Mouse (Mus musculus) CH12.LX (cell line): Measurements from ENCODE around the gene Ovca2. TPM values are rescaled to one million over a fixed set of nuclear protein-coding genes. Genes with fewer than 3 reads are reported as not detected.
"Not testable (repeated sequence)": the region's sequence is repeated elsewhere in the genome, so short reads cannot be mapped to it uniquely, and the experiment has no call there.

Experiments
- DNase-seq: peaks from one replicate; pipeline ENCODE4 v3.0.0-alpha.2; 2013; ENCODE audit errors: extremely low read depth
- H3K27ac ChIP-seq: 2 replicates; pipeline ENCODE4 v1.5.1; 2012; ENCODE audit warnings: low read depth, mild to moderate bottlenecking, control low read depth, moderate library complexity; ENCODE audit not compliant: insufficient read depth
- H3K27me3 ChIP-seq: replicated peaks from 2 replicates; pipeline ENCODE3; 2012; ENCODE audit warnings: inconsistent platforms
- H3K36me3 ChIP-seq, 2 experiments: replicated peaks in 1 of 2; 2 replicates each; pipeline versions ENCODE3 to v1.6.1; 2012; ENCODE audit warnings: inconsistent platforms in 1 of 2, low read length in 1 of 2, mild to moderate bottlenecking in 1 of 2, mixed read lengths in 1 of 2, moderate library complexity in 1 of 2; ENCODE audit not compliant: control insufficient read depth in 1 of 2, insufficient read depth in 1 of 2
- H3K4me1 ChIP-seq, 2 experiments: 2 replicates each; pipeline ENCODE4 v1.6.1; 2012; ENCODE audit warnings: inconsistent platforms in 1 of 2, moderate library complexity in 1 of 2; ENCODE audit not compliant: insufficient read depth in 2 of 2, control insufficient read depth in 1 of 2
- H3K4me2 ChIP-seq: 2 replicates; pipeline ENCODE4 v1.6.1; 2012; ENCODE audit warnings: low read depth, mild to moderate bottlenecking, control low read depth; ENCODE audit not compliant: poor library complexity, insufficient read depth, severe bottlenecking
- H3K4me3 ChIP-seq, 3 experiments: fragments of 150-350 bp in 1 of 3; sonication (generic) in 1 of 3; replicated peaks in 1 of 3; 2 replicates each; pipeline versions ENCODE3 to v1.5.1; 2011 to 2012; ENCODE audit warnings: low read depth in 2 of 3, low read length in 2 of 3, mild to moderate bottlenecking in 2 of 3, moderate library complexity in 2 of 3, control low read depth in 1 of 3, improper control_type of control experiment in 1 of 3, inconsistent platforms in 1 of 3, mixed read lengths in 1 of 3; ENCODE audit not compliant: poor library complexity in 1 of 3
- H3K79me2 ChIP-seq: replicated peaks from 2 replicates; pipeline ENCODE4 v1.6.1; 2012; ENCODE audit warnings: mild to moderate bottlenecking, moderate library complexity; ENCODE audit not compliant: control insufficient read depth, poor library complexity, insufficient read depth, severe bottlenecking; ENCODE audit errors: extremely low read depth
- H3K9ac ChIP-seq: 2 replicates; pipeline ENCODE4 v1.6.1; 2012; ENCODE audit warnings: low read depth, mild to moderate bottlenecking, control low read depth, moderate library complexity; ENCODE audit not compliant: insufficient read depth
- H3K9me3 ChIP-seq: replicated peaks from 2 replicates; pipeline ENCODE3; 2012; ENCODE audit warnings: low read length, inconsistent platforms, mixed read lengths
- BHLHE40 ChIP-seq: IDR thresholded peaks from 2 replicates; pipeline ENCODE4 v1.6.1; 2011; ENCODE audit warnings: mild to moderate bottlenecking, low read depth, low read length, improper control_type of control experiment
- CHD1 ChIP-seq: IDR thresholded peaks from 2 replicates; pipeline ENCODE4 v1.6.1; 2012; ENCODE audit warnings: low read depth, low read length, improper control_type of control experiment, inconsistent platforms
- CHD2 ChIP-seq: IDR thresholded peaks from 2 replicates; pipeline ENCODE4 v1.6.1; 2011; ENCODE audit warnings: low read length, improper control_type of control experiment
- E2F4 ChIP-seq: IDR thresholded peaks from 2 replicates; pipeline ENCODE4 v1.6.1; 2011; ENCODE audit warnings: low read depth, low read length, improper control_type of control experiment; ENCODE audit not compliant: insufficient replicate concordance
- ELF1 ChIP-seq: IDR thresholded peaks from 2 replicates; pipeline ENCODE4 v1.6.1; 2014; ENCODE audit warnings: low read depth, mild to moderate bottlenecking, inconsistent platforms, low read length, improper control_type of control experiment
- EP300 ChIP-seq: IDR thresholded peaks from 2 replicates; pipeline ENCODE4 v1.6.1; 2011; ENCODE audit warnings: low read length, improper control_type of control experiment
- HCFC1 ChIP-seq: IDR thresholded peaks from 2 replicates; pipeline ENCODE4 v1.6.1; 2012; ENCODE audit warnings: low read depth, mild to moderate bottlenecking, inconsistent platforms, low read length, improper control_type of control experiment
- IRF4 ChIP-seq: IDR thresholded peaks from 2 replicates; pipeline ENCODE4 v1.6.1; 2014; ENCODE audit warnings: low read depth, mild to moderate bottlenecking, inconsistent platforms, low read length, improper control_type of control experiment
- JUND ChIP-seq: conservative IDR thresholded peaks from 2 replicates; pipeline ENCODE4 v1.6.1; 2011; ENCODE audit warnings: low read depth, low read length, improper control_type of control experiment
- KAT2A ChIP-seq: IDR thresholded peaks from 2 replicates; pipeline ENCODE4 v1.6.1; 2012; ENCODE audit warnings: low read length, improper control_type of control experiment, inconsistent platforms; ENCODE audit not compliant: insufficient replicate concordance
- MAX ChIP-seq: IDR thresholded peaks from 2 replicates; pipeline ENCODE4 v1.6.1; 2011; ENCODE audit warnings: low read length, improper control_type of control experiment
- MAZ ChIP-seq: IDR thresholded peaks from 2 replicates; pipeline ENCODE4 v1.6.1; 2012; ENCODE audit warnings: low read depth, mild to moderate bottlenecking, inconsistent platforms, low read length, improper control_type of control experiment, moderate library complexity
- MXI1 ChIP-seq: IDR thresholded peaks from 2 replicates; pipeline ENCODE4 v1.6.1; 2011; ENCODE audit warnings: mild to moderate bottlenecking, low read depth, low read length, improper control_type of control experiment
- POLR2A ChIP-seq: IDR thresholded peaks from 2 replicates; pipeline ENCODE4 v1.6.1; 2011; ENCODE audit warnings: low read depth, mild to moderate bottlenecking, improper control_type of control experiment, low read length
- RAD21 ChIP-seq: IDR thresholded peaks from 2 replicates; pipeline ENCODE4 v1.6.1; 2011; ENCODE audit warnings: low read depth, mild to moderate bottlenecking, low read length, improper control_type of control experiment, moderate library complexity
- SIN3A ChIP-seq: IDR thresholded peaks from 2 replicates; pipeline ENCODE4 v1.6.1; 2012; ENCODE audit warnings: low read length, improper control_type of control experiment, inconsistent platforms
- TBP ChIP-seq: conservative IDR thresholded peaks from 2 replicates; pipeline ENCODE4 v1.6.1; 2011; ENCODE audit warnings: low read depth, low read length, improper control_type of control experiment
- TCF12 ChIP-seq: IDR thresholded peaks from 2 replicates; pipeline ENCODE4 v1.6.1; 2014; ENCODE audit warnings: low read depth, mild to moderate bottlenecking, inconsistent platforms, low read length, improper control_type of control experiment
- UBTF ChIP-seq: IDR thresholded peaks from 2 replicates; pipeline ENCODE4 v1.6.1; 2012; ENCODE audit warnings: low read depth, mild to moderate bottlenecking, inconsistent platforms, low read length, improper control_type of control experiment, moderate library complexity
- ZC3H11A ChIP-seq: IDR thresholded peaks from 2 replicates; pipeline ENCODE4 v1.6.1; 2012; ENCODE audit warnings: low read depth, mild to moderate bottlenecking, inconsistent platforms, low read length, improper control_type of control experiment
- ZKSCAN1 ChIP-seq: IDR thresholded peaks from 2 replicates; pipeline ENCODE4 v1.6.1; 2012; ENCODE audit warnings: low read depth, inconsistent platforms, low read length, improper control_type of control experiment, borderline replicate concordance
- ZMIZ1 ChIP-seq: IDR thresholded peaks from 2 replicates; pipeline ENCODE4 v1.6.1; 2012; ENCODE audit warnings: low read depth, mild to moderate bottlenecking, inconsistent platforms, low read length, improper control_type of control experiment
- ZNF384 ChIP-seq: IDR thresholded peaks from 2 replicates; pipeline ENCODE4 v1.6.1; 2012; ENCODE audit warnings: low read depth, low read length, improper control_type of control experiment, inconsistent platforms
- dilution Hi-C: fragments of 300-500 bp; cut with MboI; formaldehyde crosslinking; loops from 2 replicates; pipeline ENCODE4 v1.14.3; 2020; ENCODE audit warnings: low sequenced_read_pairs; ENCODE audit not compliant: extremely low pct_unique_long_range_greater_than_20kb, extremely low pct_ligation_motif_present
- in situ Hi-C: fragments of 300-500 bp; cut with MboI; formaldehyde crosslinking; loops from 3 replicates; pipeline ENCODE4 v1.14.3; 2019; ENCODE audit warnings: low sequenced_read_pairs, low pct_ligation_motif_present, low pct_unique_long_range_greater_than_20kb, mixed read lengths
- polyA plus RNA-seq: library from polyadenylated mRNA; unstranded; fragments of >175 nt; gene quantifications from 2 replicates; pipeline ENCODE4 v1.2.1, GENCODE M21; 2012; ENCODE audit warnings: low read depth; ENCODE audit not compliant: insufficient read length
- total RNA-seq, 2 experiments: library from RNA; depleted of rRNA; stranded (reverse); fragments of 300-350 nt in 1 of 2; fragments of >200 nt in 1 of 2; gene quantifications; 2 replicates each; pipeline ENCODE4 v1.2.3; 2012 to 2014

Ovca2 gene
- total and polyA plus RNA-seq, 3 experiments = 20.7 to 86.9 (median 32.1) TPM

DNA sequence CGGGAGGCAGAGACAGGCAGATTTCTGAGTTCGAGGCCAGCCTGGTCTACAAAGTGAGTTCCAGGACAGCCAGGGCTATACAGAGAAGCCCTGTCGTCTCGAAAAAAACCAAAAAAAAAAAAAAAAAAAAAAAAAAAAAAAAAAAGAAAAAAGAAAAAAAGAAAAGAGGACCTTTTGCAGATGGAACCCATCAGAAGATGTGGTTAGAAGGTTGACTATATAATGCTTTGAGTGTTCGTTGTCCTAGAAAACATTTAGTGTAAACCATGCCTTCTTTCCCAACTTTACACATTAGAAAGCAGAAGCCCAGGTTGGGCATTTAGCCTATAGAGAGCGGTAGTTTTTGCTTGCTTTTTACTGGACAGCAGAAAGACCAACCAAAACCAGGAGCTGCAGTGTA, 4.1 kb downstream of the Ovca2 start:
- dilution Hi-C loops = not testable (repeated sequence)
- peaks cover 19 to 53% of the 10 kb centered on the region in 2 experiments for H3K4me1 ChIP-seq

DNA sequence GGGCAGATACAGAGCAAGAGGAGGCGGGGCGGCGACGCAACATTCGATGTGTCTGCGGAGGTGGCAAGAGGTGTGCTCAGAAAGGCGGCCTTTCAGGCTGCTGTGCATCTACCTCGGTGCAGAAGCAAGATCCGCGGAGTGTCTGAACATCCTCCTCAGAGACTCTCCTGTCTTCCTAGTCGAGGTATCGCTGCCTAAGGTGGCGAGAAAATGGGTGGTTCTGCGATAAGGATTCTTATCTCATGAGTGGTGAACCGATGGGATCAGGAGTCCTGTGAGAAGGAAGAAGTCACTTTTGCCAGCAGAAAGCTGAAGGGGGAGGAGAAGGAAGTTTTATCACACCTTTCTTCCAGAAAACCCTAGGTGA, 4.9 kb downstream of the Ovca2 start:
- DNase-seq = no peak
- 0 out of 2 replicates have a peak, but pooled peaks have one; percentile 25 for TF ChIP-seq MAX
- TF ChIP-seq HCFC1 = no peak
- dilution Hi-C loops (no loop called here), in situ Hi-C loops (loop anchor here (25.0 kb wide), 1 partner anchor 536 kb away; the partner anchor contains the start of gene Cluh)
- Histone ChIP-seq H3K79me2 (peaks cover 9% of the 10 kb centered on the region), H3K27ac (no peak overlapping the region), H3K9me3 (no peaks in the 10 kb centered on the region), H3K36me3 (peaks cover 14 to 28% of the 10 kb centered on the region in 2 experiments), H3K4me1 (peaks cover 19 to 56% of the 10 kb centered on the region in 2 experiments), H3K27me3 (peaks cover 35% of the 10 kb centered on the region), H3K4me2 (peak overlapping the region; percentile 86), H3K4me3 (peak overlapping the region; percentile 50 to 68 (median 53)), H3K9ac (peak overlapping the region; percentile 6; the same call in 1 of the 2 replicates)

More for the DNA sequence above, 4.1 kb downstream of the Ovca2 start:
- not testable (repeated sequence) for H3K27ac ChIP-seq, H3K4me2 ChIP-seq, H3K9me3 ChIP-seq, DNase-seq, H3K79me2 ChIP-seq, H3K4me3 ChIP-seq, H3K9ac ChIP-seq
- peak; percentile 64; the same call in 1 of the 2 replicates for TF ChIP-seq ZNF384
- Histone ChIP-seq H3K36me3 (peaks cover 16 to 34% of the 10 kb centered on the region in 2 experiments), H3K27me3 (peaks cover 35% of the 10 kb centered on the region)
- in situ Hi-C loops = loop anchor here (25.0 kb wide), 1 partner anchor 537 kb away; the partner anchor contains the start of gene Cluh

- in situ Hi-C loops = loop anchor here (25.0 kb wide), 1 partner anchor 536 kb away; the partner anchor contains the start of gene Cluh
- Histone ChIP-seq H3K36me3 (peaks cover 14 to 27% of the 10 kb centered on the region in 2 experiments), H3K9ac (0 out of 2 replicates have a peak overlapping the region, but pooled peaks have one; percentile 6), H3K4me1 (peaks cover 19 to 56% of the 10 kb centered on the region in 2 experiments), H3K27me3 (peaks cover 35% of the 10 kb centered on the region), H3K79me2 (peaks cover 7% of the 10 kb centered on the region), H3K4me3 (peak overlapping the region; percentile 50 to 68 (median 53)), H3K4me2 (peak overlapping the region; percentile 86), H3K27ac (no peak overlapping the region), H3K9me3 (no peaks in the 10 kb centered on the region)
- dilution Hi-C loops = no loop called here
- peak; percentile 84 for DNase-seq
- peak; percentile 54 for TF ChIP-seq ELF1
- TF ChIP-seq ZNF384 = no peak
- TF ChIP-seq MAZ = peak; percentile 74; the same call in 1 of the 2 replicates
- TF ChIP-seq POLR2A = peak; percentile 29; the same call in 1 of the 2 replicates
- TF ChIP-seq HCFC1 = peak; percentile 46
- TF ChIP-seq BHLHE40 = peak; percentile 70
- TF ChIP-seq TBP = no peak
- no peak for TF ChIP-seq RAD21
- no peak for TF ChIP-seq JUND
- TF ChIP-seq ZC3H11A = no peak
- TF ChIP-seq CHD2 = peak; percentile 82
- TF ChIP-seq EP300 = no peak
- TF ChIP-seq CHD1 = no peak
- peak; percentile 3; the same call in 1 of the 2 replicates for TF ChIP-seq TCF12
- TF ChIP-seq ZMIZ1 = no peak; the same call in 1 of the 2 replicates
- TF ChIP-seq SIN3A = peak; percentile 95
- no peak for TF ChIP-seq ZKSCAN1
- no peak for TF ChIP-seq E2F4
- TF ChIP-seq IRF4 = 0 out of 2 replicates have a peak, but pooled peaks have one; percentile 21
- no peak for TF ChIP-seq UBTF
- peak; percentile 98 for TF ChIP-seq MXI1
- 0 out of 2 replicates have a peak, but pooled peaks have one; percentile 27 for TF ChIP-seq KAT2A
Observed at GRCm38 (mm10) chr11:75173095-75173798, 5.4 kb downstream of the Ovca2 start.
